Mouse (Mus musculus) forebrain, postnatal 0 days (tissue): ENCODE measurements around the gene Ccdc116. TPM values are rescaled to one million over a fixed set of nuclear protein-coding genes. Genes with fewer than 3 reads are reported as not detected.

Experiments
- ATAC-seq: fragments of 200-750 bp; cut with Nextera tagmentation; 2 replicates; pipeline ENCODE4 v1.8.0; 2017; ENCODE audit warnings: mild to moderate bottlenecking, moderate library complexity
- DNase-seq: peaks from one replicate; pipeline ENCODE4 v3.0.0-alpha.2; 2015
- H3K27ac ChIP-seq: fragments of 300-500 bp; sonication (generic); 2 replicates; pipeline ENCODE4 v1.5.1; 2014; ENCODE audit warnings: low read depth, mild to moderate bottlenecking, antibody characterized with exemption, low read length, moderate library complexity, mixed read lengths
- H3K27me3 ChIP-seq: fragments of 300-500 bp; sonication (generic); 2 replicates; pipeline ENCODE4 v1.6.1; 2014; ENCODE audit warnings: mild to moderate bottlenecking, low read length, mixed read lengths; ENCODE audit not compliant: insufficient read depth
- H3K36me3 ChIP-seq: fragments of 300-500 bp; sonication (generic); 2 replicates; pipeline ENCODE4 v1.6.1; 2014; ENCODE audit warnings: mild to moderate bottlenecking, moderate library complexity; ENCODE audit not compliant: insufficient read depth
- H3K4me1 ChIP-seq: fragments of 300-500 bp; sonication (generic); 2 replicates; pipeline ENCODE4 v1.6.1; 2014; ENCODE audit warnings: antibody characterized with exemption; ENCODE audit not compliant: insufficient read depth
- H3K4me2 ChIP-seq: fragments of 300-500 bp; sonication (generic); 2 replicates; pipeline ENCODE4 v1.6.1; 2014; ENCODE audit warnings: low read depth, mild to moderate bottlenecking, moderate library complexity
- H3K4me3 ChIP-seq: fragments of 300-500 bp; sonication (generic); 2 replicates; pipeline ENCODE4 v1.5.1; 2014; ENCODE audit warnings: low read depth, low read length, mixed read lengths
- H3K9ac ChIP-seq: fragments of 300-500 bp; sonication (generic); 2 replicates; pipeline ENCODE4 v1.6.1; 2014; ENCODE audit warnings: mild to moderate bottlenecking
- H3K9me3 ChIP-seq: fragments of 300-500 bp; sonication (generic); 2 replicates; pipeline ENCODE4 v1.6.1; 2016; ENCODE audit warnings: low read length
- CTCF ChIP-seq: sonication (generic); IDR thresholded peaks from 2 replicates; pipeline ENCODE4 v1.5.1; 2016; ENCODE audit warnings: antibody characterized with exemption, control low read depth, low read depth
- WGBS: fragments of 180-500 bp; shearing (Covaris S2); extraction: QIAGEN DNeasy Blood & Tissue Kit; methylation state at CpG from one replicate; pipeline ENCODE4 v1.1.7; 2014; 5-methylcytosine and 5-hydroxymethylcytosine counted together
- polyA plus RNA-seq: library from polyadenylated mRNA; unstranded; fragments of >200 nt; fragmentation: Nextera tagmentation; extraction: Ambion mirVana; gene quantifications from 2 replicates; pipeline ENCODE4 v1.2.1, GENCODE M21; 2015
- total RNA-seq: library from RNA; depleted of rRNA; stranded (reverse); fragments of >200 nt; gene quantifications from 2 replicates; pipeline ENCODE4 v1.2.3, GENCODE M21; 2014

Ccdc116 gene
- total and polyA plus RNA-seq, 2 experiments from 2014 or later = 4.1 to 6.2 TPM

GRCm38 (mm10) chr16:17150520-17151258 lies 3.7 kb upstream of the Ccdc116 start:
- H3K36me3 ChIP-seq = peaks cover 35% of the 10 kb centered on the region
- H3K4me1 ChIP-seq = 0 out of 2 replicates have a peak, but pooled peaks cover 7% of the 10 kb centered on the region
- DNase-seq (no peak), ATAC-seq (no peak)
- H3K4me3 ChIP-seq = no peak overlapping the region
- no peak overlapping the region for H3K27ac ChIP-seq
- no peaks in the 10 kb centered on the region for H3K27me3 ChIP-seq
- 90% methylated on average over 7 of the region's 7 CpGs for WGBS
- H3K9ac ChIP-seq = no peak overlapping the region
- no peak overlapping the region for H3K4me2 ChIP-seq
- no peaks in the 10 kb centered on the region for H3K9me3 ChIP-seq
- no peak for TF ChIP-seq CTCF

GRCm38 (mm10) chr16:17148084-17148483 lies 1.1 kb upstream of the Ccdc116 start:
- WGBS = 6% methylated on average over 16 of the region's 16 CpGs
- peak; percentile 43 for DNase-seq

GRCm38 (mm10) chr16:17147391-17147929 lies 431 bp upstream of the Ccdc116 start:
- no peaks in the 10 kb centered on the region for H3K27me3 ChIP-seq
- peak overlapping the region; percentile 77 for H3K27ac ChIP-seq
- peaks cover 11% of the 10 kb centered on the region; the same call in 1 of the 2 replicates for H3K36me3 ChIP-seq
- H3K4me3 ChIP-seq = peak overlapping the region; percentile 65
- 2% methylated on average over 40 of the region's 41 CpGs for WGBS
- peak; percentile 68 for DNase-seq
- TF ChIP-seq CTCF = no peak
- 0 out of 2 replicates have a peak, but pooled peaks cover 7% of the 10 kb centered on the region for H3K4me1 ChIP-seq
- H3K9me3 ChIP-seq = no peaks in the 10 kb centered on the region
- peak overlapping the region; percentile 86 for H3K4me2 ChIP-seq
- peak overlapping the region; percentile 73 for H3K9ac ChIP-seq
- ATAC-seq = peak; percentile 54

More at GRCm38 (mm10) chr16:17148084-17148483, 1.1 kb upstream of the Ccdc116 start:
- Histone ChIP-seq H3K4me3 (peak overlapping the region; percentile 65), H3K27me3 (no peaks in the 10 kb centered on the region), H3K9ac (peak overlapping the region; percentile 73), H3K4me2 (peak overlapping the region; percentile 86), H3K36me3 (peaks cover 17% of the 10 kb centered on the region; the same call in 1 of the 2 replicates), H3K27ac (peak overlapping the region; percentile 77; the same call in 1 of the 2 replicates), H3K9me3 (no peaks in the 10 kb centered on the region), H3K4me1 (0 out of 2 replicates have a peak, but pooled peaks cover 7% of the 10 kb centered on the region)
- no peak for ATAC-seq
- peak; percentile 60 for TF ChIP-seq CTCF

GRCm38 (mm10) chr16:17144339-17144738 lies 2.7 kb downstream of the Ccdc116 start, which contains the start of gene Ydjc:
TSS of gene Ydjc (plus strand) at chr16:17144621.
- no peak for DNase-seq
- Histone ChIP-seq H3K9ac (no peak within 1 kb of the TSS), H3K27me3 (no peaks in the 10 kb centered on the region), H3K4me3 (no peak within 1 kb of the TSS), H3K27ac (no peak within 1 kb of the TSS), H3K36me3 (no peaks in the 10 kb centered on the region), H3K4me2 (no peak within 1 kb of the TSS), H3K9me3 (no peaks in the 10 kb centered on the region), H3K4me1 (0 out of 2 replicates have a peak, but pooled peaks cover 7% of the 10 kb centered on the region)
- TF ChIP-seq CTCF = no peak
- no peak for ATAC-seq
- WGBS = 22% methylated on average over 7 of the region's 7 CpGs

- H3K9me3 ChIP-seq = no peaks in the 10 kb centered on the region
- no peak overlapping the region for H3K27ac ChIP-seq
- DNase-seq (no peak), ATAC-seq (no peak)
- H3K36me3 ChIP-seq = no peaks in the 10 kb centered on the region
- no peak overlapping the region for H3K4me3 ChIP-seq
- no peak for TF ChIP-seq CTCF
- no peaks in the 10 kb centered on the region for H3K4me1 ChIP-seq
- no peak overlapping the region for H3K9ac ChIP-seq
- no peak overlapping the region for H3K4me2 ChIP-seq
- H3K27me3 ChIP-seq = no peaks in the 10 kb centered on the region
- WGBS = 90% methylated on average over 15 of the region's 15 CpGs
Measured at GRCm38 (mm10) chr16:17137355-17137754, 9.7 kb downstream of the Ccdc116 start.

GRCm38 (mm10) chr16:17132906-17133200 lies 14.2 kb downstream of the Ccdc116 start:
- no peak for ATAC-seq

More at GRCm38 (mm10) chr16:17132906-17133200, 14.2 kb downstream of the Ccdc116 start:
- H3K9ac ChIP-seq = no peak overlapping the region
- 26% methylated on average over 7 of the region's 7 CpGs for whole genome bisulfite sequencing
- peak overlapping the region; percentile 80 for H3K4me3 ChIP-seq
- no peaks in the 10 kb centered on the region for H3K27me3 ChIP-seq
- H3K4me2 ChIP-seq = peak overlapping the region; percentile 97
- H3K4me1 ChIP-seq = no peaks in the 10 kb centered on the region
- no peak overlapping the region for H3K27ac ChIP-seq
- no peaks in the 10 kb centered on the region for H3K36me3 ChIP-seq
- no peak for DNase-seq
- TF ChIP-seq CTCF = no peak
- no peaks in the 10 kb centered on the region for H3K9me3 ChIP-seq
